Mouse (Mus musculus) left cerebral cortex, postnatal 36 days (tissue): ENCODE measurements around the gene Bax. TPM values are rescaled to one million over a fixed set of nuclear protein-coding genes. Genes with fewer than 3 reads are reported as not detected.

ENCODE experiments used
- DNase-seq, 2 experiments: peaks; one replicate each; pipeline ENCODE4 v3.0.0; 2021 to 2022; ENCODE audit warnings: low spot score in 2 of 2, mixed read lengths in 1 of 2
- intact Hi-C: fragments of 180-260 bp; cut with DNase I; formaldehyde crosslinking; loops from one replicate; pipeline ENCODE4 v1.15.1; 2025
- microRNA-seq: library from miRNA; unstranded; fragments of <30 nt; microRNA quantifications from one replicate; pipeline ENCODE4 v1.2.0, GENCODE M21; 2022
- total RNA-seq, 2 experiments: library from RNA; stranded (reverse); gene quantifications; 2 replicates each; pipeline ENCODE4 v1.2.3; 2021

The Bax gene
- total RNA-seq, 2 experiments from 2014 or later: 63.6 to 64.0 TPM

GRCm38 (mm10) chr7:45433835-45434202 is 32.9 kb downstream of the Bax start:
- DNase-seq: no peak
- intact Hi-C loops: no loop called here

GRCm38 (mm10) chr7:45426556-45426955 is 40.1 kb downstream of the Bax start:
- DNase-seq: no peak
- intact Hi-C loops: no loop called here

- DNase-seq: no peak
- intact Hi-C loops: no loop called here
Observed at GRCm38 (mm10) chr7:45421194-45421593, 45.5 kb downstream of the Bax start.

- intact Hi-C loops: no loop called here
- no peak for DNase-seq
Observed at GRCm38 (mm10) chr7:45420615-45420919, 46.1 kb downstream of the Bax start, which contains the start of gene Lhb. Gene Lhb, plus strand, starts transcription at chr7:45420820.

GRCm38 (mm10) chr7:45419859-45420614 is 46.7 kb downstream of the Bax start:
- DNase-seq: no peak
- intact Hi-C loops: no loop called here

- intact Hi-C loops: no loop called here
- no peak for DNase-seq
Observed at GRCm38 (mm10) chr7:45417962-45418492, 48.7 kb downstream of the Bax start.

GRCm38 (mm10) chr7:45415636-45416035 is 51.1 kb downstream of the Bax start:
- intact Hi-C loops: no loop called here
- peak; percentile 33 to 69 for DNase-seq

GRCm38 (mm10) chr7:45414740-45415224 is 51.9 kb downstream of the Bax start:
- no peak for DNase-seq
- intact Hi-C loops: no loop called here

GRCm38 (mm10) chr7:45413864-45414739 is 52.6 kb downstream of the Bax start:
- intact Hi-C loops: no loop called here
- no peak for DNase-seq

GRCm38 (mm10) chr7:45413113-45413863 is 53.4 kb downstream of the Bax start, which contains the start of gene Ntf5:
Gene Ntf5, plus strand, starts transcription at chr7:45413695.
- intact Hi-C loops: no loop called here
- DNase-seq: no peak

- no peak for DNase-seq
- intact Hi-C loops: no loop called here
Observed at GRCm38 (mm10) chr7:45412421-45412820, 54.3 kb downstream of the Bax start.

Small RNA genes lying within 50 kb of the gene (microRNA-seq; reads per million reads assigned to microRNA genes)
- not detected for gene Gm22133

Other genes starting within 250 kb of the Bax start
- gene Cd37, start 227.8 kb downstream of the Bax start, total RNA-seq: 1 to 10 TPM; 5.0 to 5.9 TPM
- 1 to 10 TPM; 1.2 to 1.6 TPM for gene Slc6a16, start 225.8 kb downstream of the Bax start, total RNA-seq
- not detected for gene Slc6a21, start 189.4 kb downstream of the Bax start, total RNA-seq
- 10 to 100 TPM; 18.0 to 20.9 TPM for gene Trpm4, start 133.1 kb downstream of the Bax start, total RNA-seq
- under 1 TPM; 0.27 to 0.52 TPM for gene Hrc, start 131.6 kb downstream of the Bax start, total RNA-seq
- 100 to 1,000 TPM; 154 to 168 TPM for gene Ppfia3, start 99.9 kb downstream of the Bax start, total RNA-seq
- 100 to 1,000 TPM; 164 to 189 TPM for gene Lin7b, start 96.3 kb downstream of the Bax start, total RNA-seq
- gene Snrnp70, start 71.2 kb downstream of the Bax start, total RNA-seq: 100 to 1,000 TPM; 273 to 486 TPM
- gene Kcna7, start 61.2 kb downstream of the Bax start, total RNA-seq: not detected
- not detected for gene Ntf5, start 53.2 kb downstream of the Bax start, total RNA-seq
- gene Lhb, start 46.1 kb downstream of the Bax start, total RNA-seq: not detected
- 10 to 100 TPM; 14.1 to 16.9 TPM for gene Gys1, start 32.1 kb downstream of the Bax start, total RNA-seq
- gene Ruvbl2, start 28.8 kb downstream of the Bax start, total RNA-seq: 10 to 100 TPM; 39.7 to 41.5 TPM
- gene Ftl1, start 7.0 kb downstream of the Bax start, total RNA-seq: 100 to 1,000 TPM; 198 to 232 TPM
- not detected for gene Tulp2, start 15.0 kb upstream of the Bax start, total RNA-seq
- under 1 TPM in 1 of 2 experiments, not detected in 1; 0.57 TPM for gene Gm45808, start 19.9 kb upstream of the Bax start, total RNA-seq
- gene Dhdh, start 21.9 kb upstream of the Bax start, total RNA-seq: 1 to 10 TPM; 4.0 to 4.8 TPM
- gene Nucb1, start 43.5 kb upstream of the Bax start, total RNA-seq: 10 to 100 TPM; 96.8 to 98.9 TPM
- gene Ppp1r15a, start 59.4 kb upstream of the Bax start, total RNA-seq: 10 to 100 TPM; 24.2 to 31.3 TPM
- 1 to 10 TPM; 3.7 to 5.2 TPM for gene Plekha4, start 59.4 kb upstream of the Bax start, total RNA-seq
- gene Hsd17b14, start 88.0 kb upstream of the Bax start, total RNA-seq: under 1 TPM in 1 of 2 experiments, not detected in 1; 0.39 TPM
- gene Bcat2, start 103.3 kb upstream of the Bax start, total RNA-seq: 10 to 100 TPM; 18.8 to 27.5 TPM
- gene Fgf21, start 148.6 kb upstream of the Bax start, total RNA-seq: not detected
- not detected for gene Fut1, start 150.4 kb upstream of the Bax start, total RNA-seq
- not detected for gene Izumo1, start 154.9 kb upstream of the Bax start, total RNA-seq
- gene Rasip1, start 160.6 kb upstream of the Bax start, total RNA-seq: 1 to 10 TPM; 6.9 to 8.0 TPM
- gene Mamstr, start 173.1 kb upstream of the Bax start, total RNA-seq: 1 to 10 TPM; 4.1 to 5.1 TPM
- under 1 TPM in 1 of 2 experiments, not detected in 1; 0.63 TPM for gene Fut2, start 199.5 kb upstream of the Bax start, total RNA-seq
- 1 to 10 TPM; 4.2 to 5.7 TPM for gene Ntn5, start 217.1 kb upstream of the Bax start, total RNA-seq
- gene Sec1, start 227.5 kb upstream of the Bax start, total RNA-seq: under 1 TPM; 0.37 to 0.48 TPM
- gene Car11, start 232.9 kb upstream of the Bax start, total RNA-seq: 100 to 1,000 TPM; 209 to 228 TPM
- gene Dbp, start 238.2 kb upstream of the Bax start, total RNA-seq: 100 to 1,000 TPM; 128 to 138 TPM
- gene Rpl18, start 248.6 kb upstream of the Bax start, total RNA-seq: 100 to 1,000 TPM; 284 to 337 TPM